Mouse (Mus musculus) spleen, adult 2 months (tissue): Measurements from ENCODE around the gene Fndc1. TPM values are rescaled to one million over a fixed set of nuclear protein-coding genes. Genes with fewer than 3 reads are reported as not detected.

ENCODE experiments used
- DNase-seq, 2 experiments: peaks; one replicate each; pipeline versions ENCODE4 v3.0.0 to v3.0.0-alpha.2; 2012 to 2021; ENCODE audit warnings: low spot score in 2 of 2, low read depth in 1 of 2
- H3K27ac ChIP-seq: fragments of 200-500 bp; 2 replicates; pipeline ENCODE4 v1.5.1; 2012; ENCODE audit warnings: low read length, inconsistent platforms; ENCODE audit not compliant: insufficient read depth
- H3K27me3 ChIP-seq: fragments of 200-500 bp; 2 replicates; pipeline ENCODE4 v1.6.1; 2012; ENCODE audit warnings: mild to moderate bottlenecking, moderate library complexity, low read length, inconsistent platforms; ENCODE audit not compliant: control insufficient read depth, insufficient read depth
- H3K36me3 ChIP-seq: fragments of 200-500 bp; 2 replicates; pipeline ENCODE4 v1.6.1; 2012; ENCODE audit warnings: mild to moderate bottlenecking, low read length, inconsistent platforms; ENCODE audit not compliant: control insufficient read depth, insufficient read depth
- H3K4me1 ChIP-seq: fragments of 200-500 bp; 2 replicates; pipeline ENCODE4 v1.6.1; 2011; ENCODE audit warnings: inconsistent platforms; ENCODE audit not compliant: control insufficient read depth, insufficient read depth, insufficient read length
- H3K4me3 ChIP-seq: fragments of 200-500 bp; 2 replicates; pipeline ENCODE4 v1.5.1; 2011; ENCODE audit warnings: mild to moderate bottlenecking, inconsistent platforms; ENCODE audit not compliant: insufficient read depth, insufficient read length; ENCODE audit errors: extremely low read depth
- CTCF ChIP-seq: fragments of 200-500 bp; IDR thresholded peaks from 2 replicates; pipeline ENCODE4 v1.5.1; 2011; ENCODE audit warnings: mild to moderate bottlenecking, inconsistent platforms; ENCODE audit not compliant: insufficient read depth, insufficient read length, insufficient replicate concordance; ENCODE audit errors: extremely low read depth
- POLR2A ChIP-seq: fragments of 200-500 bp; IDR thresholded peaks from 2 replicates; pipeline ENCODE4 v1.6.1; 2011; ENCODE audit warnings: low read depth, low read length, inconsistent platforms
- WGBS: fragments of 180-500 bp; shearing (Covaris S2); methylation state at CpG from one replicate; pipeline ENCODE4 v1.1.7; 2018; 5-methylcytosine and 5-hydroxymethylcytosine counted together
- polyA plus RNA-seq: library from polyadenylated mRNA; depleted of rRNA; stranded (reverse); fragments of >200 nt; gene quantifications from 2 replicates; pipeline ENCODE4 v1.2.3, GENCODE M21; 2012

Fndc1 gene
- polyA plus RNA-seq, 1 experiment = 2.1 TPM

GRCm38 (mm10) chr17:7870862-7871605 lies 43.9 kb upstream of the Fndc1 start:
- H3K36me3 ChIP-seq = no peaks in the 10 kb centered on the region
- no peak overlapping the region for H3K27ac ChIP-seq
- TF ChIP-seq CTCF (no peak), POLR2A (no peak)
- WGBS = 80% methylated on average over 6 of the region's 6 CpGs
- peaks cover 12% of the 10 kb centered on the region; the same call in 1 of the 2 replicates for H3K4me1 ChIP-seq
- no peak overlapping the region for H3K4me3 ChIP-seq
- no peaks in the 10 kb centered on the region for H3K27me3 ChIP-seq
- DNase-seq = no peak

DNA sequence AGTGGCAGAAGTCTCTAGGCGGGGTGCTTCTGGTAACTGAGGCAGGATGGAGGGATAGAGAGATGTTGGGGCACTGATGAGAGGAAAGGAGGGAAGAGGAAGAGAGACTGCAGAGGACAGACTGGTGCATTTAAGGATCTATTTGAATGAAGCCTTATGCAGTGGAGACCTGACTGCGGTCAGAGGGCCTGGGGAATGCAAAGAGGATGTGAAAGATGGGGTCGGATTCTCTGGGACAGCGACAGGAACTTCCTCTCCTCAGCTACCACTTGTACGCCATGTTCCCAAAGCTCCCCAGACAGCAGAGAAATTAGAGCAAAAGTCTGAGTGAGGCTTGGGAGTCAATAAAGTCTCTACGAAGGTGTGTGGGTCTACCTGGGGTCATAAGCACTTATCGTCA lies 42.0 kb upstream of the Fndc1 start:
- no peaks in the 10 kb centered on the region for H3K27me3 ChIP-seq
- no peaks in the 10 kb centered on the region for H3K36me3 ChIP-seq
- H3K4me3 ChIP-seq = no peak overlapping the region
- TF ChIP-seq CTCF = no peak
- no peak for TF ChIP-seq POLR2A
- H3K4me1 ChIP-seq = peaks cover 4% of the 10 kb centered on the region; the same call in 1 of the 2 replicates
- no peak for DNase-seq
- WGBS = 66% methylated on average over 7 of the region's 7 CpGs
- no peak overlapping the region for H3K27ac ChIP-seq

DNA sequence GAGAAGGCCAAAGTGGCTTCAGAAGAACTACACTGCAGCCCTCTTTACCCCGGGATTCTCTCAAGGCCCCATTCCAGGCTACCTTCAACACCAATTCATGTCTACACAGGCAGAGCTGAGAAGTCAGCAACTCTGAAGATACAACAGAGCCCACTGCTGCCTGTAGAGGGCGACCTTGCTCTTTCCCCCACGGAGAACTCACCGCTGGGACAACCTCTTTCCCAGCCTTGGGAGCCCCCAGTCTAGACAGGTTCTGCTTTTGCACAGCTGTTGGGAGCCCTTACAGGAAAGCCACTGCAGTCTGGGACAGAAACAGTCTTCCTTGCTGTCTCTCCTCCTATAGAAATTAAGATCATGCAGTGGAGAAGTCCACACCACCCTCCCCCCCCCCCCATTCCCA lies 41.5 kb upstream of the Fndc1 start:
- peak in 1 of 2 experiments; percentile 78 for DNase-seq
- no peak overlapping the region for H3K4me3 ChIP-seq
- no peaks in the 10 kb centered on the region for H3K27me3 ChIP-seq
- H3K27ac ChIP-seq = no peak overlapping the region
- TF ChIP-seq POLR2A (no peak), CTCF (peak; percentile 95)
- H3K4me1 ChIP-seq = peaks cover 4% of the 10 kb centered on the region; the same call in 1 of the 2 replicates
- WGBS = 5% methylated on average over 4 of the region's 4 CpGs
- no peaks in the 10 kb centered on the region for H3K36me3 ChIP-seq

- peak in 1 of 2 experiments; percentile 60 for DNase-seq
- TF ChIP-seq POLR2A (no peak), CTCF (peak; percentile 52; the same call in 1 of the 2 replicates)
- Histone ChIP-seq H3K4me1 (no peaks in the 10 kb centered on the region), H3K27ac (no peak overlapping the region), H3K36me3 (no peaks in the 10 kb centered on the region), H3K4me3 (no peak overlapping the region), H3K27me3 (no peaks in the 10 kb centered on the region)
- WGBS = 24% methylated on average over 7 of the region's 7 CpGs
These were observed 37.6 kb upstream of the Fndc1 start for GRCm38 (mm10) chr17:7864740-7865139.

- H3K36me3 ChIP-seq = no peaks in the 10 kb centered on the region
- DNase-seq = peak; percentile 45 to 67
- H3K27me3 ChIP-seq = no peaks in the 10 kb centered on the region
- no peak overlapping the region for H3K27ac ChIP-seq
- TF ChIP-seq POLR2A (no peak), CTCF (peak; percentile 87; the same call in 1 of the 2 replicates)
- 24% methylated on average over 4 of the region's 4 CpGs for WGBS
- no peak overlapping the region for H3K4me3 ChIP-seq
- H3K4me1 ChIP-seq = no peaks in the 10 kb centered on the region
These were observed 36.6 kb upstream of the Fndc1 start for GRCm38 (mm10) chr17:7863745-7864144.

DNA sequence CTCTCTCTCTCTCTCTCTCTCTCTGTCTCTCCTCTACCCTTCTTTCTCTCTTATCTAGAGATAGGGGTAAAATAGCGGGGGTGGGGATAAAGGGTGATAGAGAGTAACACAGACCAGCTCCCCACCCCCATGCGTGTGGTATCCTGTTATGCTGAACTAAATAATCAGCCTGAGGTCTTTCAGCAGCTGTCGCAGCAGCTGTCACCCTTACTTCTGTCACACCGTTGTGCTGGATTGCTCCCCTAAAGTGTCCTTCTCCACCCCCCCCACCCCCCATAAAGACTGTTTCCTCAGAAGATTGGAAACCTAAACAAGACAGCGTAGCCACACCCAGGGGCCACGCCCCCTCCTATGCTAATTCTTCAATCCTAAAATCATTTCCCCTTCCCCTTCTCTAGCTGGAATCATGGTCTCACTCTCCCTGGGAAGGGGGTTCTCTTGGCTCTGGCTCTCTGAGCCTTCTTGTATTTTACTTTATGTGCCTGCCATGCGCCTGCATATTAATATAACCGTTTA lies 33.8 kb upstream of the Fndc1 start:
- H3K4me1 ChIP-seq = no peaks in the 10 kb centered on the region
- DNase-seq = no peak
- no peak overlapping the region for H3K4me3 ChIP-seq
- H3K36me3 ChIP-seq = no peaks in the 10 kb centered on the region
- H3K27me3 ChIP-seq = no peaks in the 10 kb centered on the region
- TF ChIP-seq CTCF = no peak
- WGBS = 51% methylated on average over 8 of the region's 8 CpGs
- H3K27ac ChIP-seq = no peak overlapping the region

DNA sequence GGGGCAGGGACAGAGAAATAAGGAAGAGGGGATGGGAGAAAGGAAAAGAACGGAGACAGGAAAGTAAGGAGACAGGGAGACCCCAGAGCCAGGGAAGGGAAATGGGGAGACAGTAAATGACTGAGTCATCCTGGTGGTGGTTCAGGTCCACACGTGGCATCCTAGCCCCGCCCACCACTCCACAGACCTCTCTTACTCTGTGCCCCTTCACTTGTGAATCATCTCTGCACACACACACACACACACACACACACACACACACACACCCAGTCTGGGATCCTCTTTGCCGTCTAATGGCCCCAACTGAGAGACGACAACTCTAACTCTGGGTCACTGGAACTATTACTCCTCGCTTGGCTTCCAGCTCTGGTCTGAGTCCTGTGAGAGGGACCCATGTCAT lies 30.6 kb upstream of the Fndc1 start:
- DNase-seq = no peak
- H3K36me3 ChIP-seq = no peaks in the 10 kb centered on the region
- WGBS = 65% methylated on average over 5 of the region's 6 CpGs
- TF ChIP-seq POLR2A (no peak), CTCF (no peak)
- no peaks in the 10 kb centered on the region for H3K27me3 ChIP-seq
- H3K4me3 ChIP-seq = no peak overlapping the region
- H3K27ac ChIP-seq = no peak overlapping the region
- H3K4me1 ChIP-seq = no peaks in the 10 kb centered on the region
